Mouse (Mus musculus) stomach, postnatal 0 days (tissue): ENCODE data around the gene Olfr171. TPM values are rescaled to one million over a fixed set of nuclear protein-coding genes. Genes with fewer than 3 reads are reported as not detected.
"Not testable (repeated sequence)": the region's sequence is repeated elsewhere in the genome, so short reads cannot be mapped to it uniquely, and the experiment has no call there.

Source experiments
- ATAC-seq: fragments of 200-750 bp; cut with Nextera tagmentation; 2 replicates; pipeline ENCODE4 v1.8.0; 2017; ENCODE audit not compliant: low FRiP score, low TSS enrichment
- DNase-seq: peaks from one replicate; pipeline ENCODE4 v3.0.0-alpha.2; 2016; ENCODE audit warnings: low spot score
- H3K27ac ChIP-seq: fragments of 300-500 bp; sonication (generic); replicated peaks from 2 replicates; pipeline ENCODE4 v1.5.1; 2014; ENCODE audit warnings: mild to moderate bottlenecking, control low read depth
- H3K27me3 ChIP-seq: fragments of 300-500 bp; sonication (generic); 2 replicates; pipeline ENCODE4 v1.6.1; 2014; ENCODE audit warnings: low read length; ENCODE audit not compliant: control insufficient read depth, insufficient read depth
- H3K36me3 ChIP-seq: fragments of 300-500 bp; sonication (generic); 2 replicates; pipeline ENCODE4 v1.6.1; 2014; ENCODE audit warnings: low read length, mixed read lengths; ENCODE audit not compliant: control insufficient read depth, insufficient read depth
- H3K4me1 ChIP-seq: fragments of 300-500 bp; sonication (generic); replicated peaks from 2 replicates; pipeline ENCODE4 v1.6.1; 2014; ENCODE audit warnings: antibody characterized with exemption; ENCODE audit not compliant: control insufficient read depth, insufficient read depth
- H3K4me2 ChIP-seq: fragments of 300-500 bp; sonication (generic); replicated peaks from 2 replicates; pipeline ENCODE4 v1.6.1; 2014; ENCODE audit warnings: low read depth, mild to moderate bottlenecking, control low read depth, moderate library complexity
- H3K4me3 ChIP-seq: fragments of 300-500 bp; sonication (generic); 2 replicates; pipeline ENCODE4 v1.5.1; 2014; ENCODE audit warnings: low read depth, low read length, control low read depth
- H3K9ac ChIP-seq: fragments of 300-500 bp; sonication (generic); 2 replicates; pipeline ENCODE4 v1.6.1; 2014; ENCODE audit warnings: mild to moderate bottlenecking, low read length, control low read depth, mixed read lengths
- H3K9me3 ChIP-seq: fragments of 300-500 bp; sonication (generic); 2 replicates; pipeline ENCODE4 v1.6.1; 2016; ENCODE audit warnings: low read length; ENCODE audit not compliant: control insufficient read depth
- CTCF ChIP-seq: IDR thresholded peaks from 2 replicates; pipeline ENCODE4 v1.5.1; 2016; ENCODE audit warnings: antibody characterized with exemption, low read depth, mild to moderate bottlenecking, moderate library complexity
- EP300 ChIP-seq: optimal IDR thresholded peaks from 2 replicates; pipeline ENCODE3; 2016; ENCODE audit warnings: antibody characterized with exemption
- WGBS: fragments of 180-500 bp; shearing (Covaris S2); extraction: QIAGEN DNeasy Blood & Tissue Kit; methylation state at CpG from one replicate; pipeline ENCODE4 v1.1.7; 2014; 5-methylcytosine and 5-hydroxymethylcytosine counted together
- polyA plus RNA-seq: library from polyadenylated mRNA; unstranded; fragments of >200 nt; fragmentation: Nextera tagmentation; extraction: Ambion mirVana; gene quantifications from 2 replicates; pipeline ENCODE4 v1.2.1, GENCODE M21; 2015

Gene Olfr171
- not detected in 2 replicates for polyA plus RNA-seq

- Histone ChIP-seq H3K4me1 (no peaks in the 10 kb centered on the region), H3K9me3 (no peaks in the 10 kb centered on the region), H3K36me3 (no peaks in the 10 kb centered on the region), H3K4me3 (no peak within 1 kb of the TSS), H3K4me2 (no peak within 1 kb of the TSS), H3K27me3 (no peaks in the 10 kb centered on the region), H3K9ac (no peak within 1 kb of the TSS), H3K27ac (no peak within 1 kb of the TSS)
- no peak for ATAC-seq
- WGBS, result 71% methylated on average over 1 of the region's 1 CpGs
- no peak for DNase-seq
- no peak for TF ChIP-seq EP300
- TF ChIP-seq CTCF, result no peak
These were observed at the start of gene Olfr171 for GRCm38 (mm10) chr16:19629816-19630215. Olfr171 (minus strand) TSS chr16:19629916.

- H3K4me2 ChIP-seq, result no peak overlapping the region
- TF ChIP-seq CTCF (no peak), EP300 (no peak)
- DNase-seq (no peak), ATAC-seq (no peak)
- H3K4me1 ChIP-seq, result no peaks in the 10 kb centered on the region
- H3K9ac ChIP-seq, result no peak overlapping the region
- H3K27ac ChIP-seq, result no peak overlapping the region
- H3K27me3 ChIP-seq, result no peaks in the 10 kb centered on the region
- H3K36me3 ChIP-seq, result no peaks in the 10 kb centered on the region
- 72% methylated on average over 2 of the region's 2 CpGs for WGBS
- no peak overlapping the region for H3K4me3 ChIP-seq
- H3K9me3 ChIP-seq, result no peaks in the 10 kb centered on the region
These were observed 41.1 kb upstream of the Olfr171 start for GRCm38 (mm10) chr16:19670768-19671357.

DNA sequence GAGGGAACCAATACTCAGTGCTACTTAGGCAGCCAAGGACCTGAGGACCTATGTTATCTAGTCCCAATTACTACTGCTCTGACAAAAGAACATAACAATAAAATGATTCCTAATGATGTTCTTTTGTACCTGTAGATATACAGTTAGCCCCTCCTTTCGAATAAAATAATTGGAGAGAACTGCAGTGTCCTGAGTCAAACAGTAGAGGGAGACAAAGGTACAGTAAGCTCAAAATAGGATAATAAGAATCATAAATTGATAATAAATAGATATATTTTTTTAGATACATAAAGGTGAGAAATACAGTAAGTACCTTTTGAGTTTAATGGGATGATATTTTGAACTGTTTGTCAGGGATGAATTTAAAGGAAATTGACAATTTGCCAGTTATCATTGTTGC lies 36.6 kb upstream of the Olfr171 start:
- ATAC-seq, result no peak
- no peak overlapping the region for H3K4me2 ChIP-seq
- WGBS, result 38% methylated on average over 1 of the region's 1 CpGs
- H3K9ac ChIP-seq, result no peak overlapping the region
- no peaks in the 10 kb centered on the region for H3K4me1 ChIP-seq
- H3K4me3 ChIP-seq, result no peak overlapping the region
- no peak overlapping the region for H3K27ac ChIP-seq
- H3K36me3 ChIP-seq, result no peaks in the 10 kb centered on the region
- H3K27me3 ChIP-seq, result no peaks in the 10 kb centered on the region
- no peak for TF ChIP-seq EP300
- TF ChIP-seq CTCF, result peak; percentile 69
- H3K9me3 ChIP-seq, result no peaks in the 10 kb centered on the region
- DNase-seq, result no peak

DNA sequence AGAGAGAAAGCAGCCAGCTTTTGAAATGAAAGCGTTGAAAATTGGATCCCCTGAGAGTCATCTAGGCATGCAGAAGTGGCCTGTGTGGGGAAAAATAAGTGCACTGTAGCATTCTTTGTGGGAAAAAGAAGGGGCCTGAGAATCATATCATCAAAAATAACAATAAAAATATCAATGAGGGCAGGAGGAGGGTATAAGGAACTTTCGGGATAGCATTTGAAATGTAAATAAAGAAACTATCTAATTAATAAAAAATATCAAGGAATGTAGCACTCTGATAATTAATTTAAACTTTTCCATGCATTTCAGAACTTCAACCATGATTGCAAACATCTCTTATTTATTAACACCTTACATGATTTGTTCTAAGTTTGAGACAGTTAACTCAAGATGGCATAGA lies 17.9 kb downstream of the Olfr171 start, which contains the start of gene Olfr170:
TSS of gene Olfr170 (minus strand) at position 101 of the 400 bp plus-strand sequence.
- H3K27ac ChIP-seq, H3K4me3 ChIP-seq, H3K27me3 ChIP-seq, H3K36me3 ChIP-seq, H3K4me1 ChIP-seq, ATAC-seq, H3K4me2 ChIP-seq, H3K9me3 ChIP-seq, DNase-seq, H3K9ac ChIP-seq: not testable (repeated sequence)
- WGBS, result 83% methylated on average over 2 of the region's 2 CpGs

GRCm38 (mm10) chr16:19603166-19603565 lies 26.6 kb downstream of the Olfr171 start:
- WGBS, result 48% methylated on average over 2 of the region's 2 CpGs
- Histone ChIP-seq H3K4me1 (no peaks in the 10 kb centered on the region), H3K27me3 (no peaks in the 10 kb centered on the region), H3K36me3 (no peaks in the 10 kb centered on the region), H3K9ac (no peak overlapping the region), H3K4me3 (no peak overlapping the region), H3K9me3 (no peaks in the 10 kb centered on the region), H3K27ac (no peak overlapping the region), H3K4me2 (no peak overlapping the region)
- no peak for TF ChIP-seq CTCF
- TF ChIP-seq EP300, result no peak
- ATAC-seq, result no peak
- DNase-seq, result no peak

Other genes starting within 250 kb of the Olfr171 start
- gene Olfr165, start 206.8 kb downstream of the Olfr171 start, polyA plus RNA-seq, result not detected in 2 replicates
- gene Olfr166, start 146.2 kb downstream of the Olfr171 start, polyA plus RNA-seq, result not detected in 2 replicates
- not detected in 2 replicates for gene Olfr167, start 107.7 kb downstream of the Olfr171 start, polyA plus RNA-seq
- gene Olfr168, start 94.4 kb downstream of the Olfr171 start, polyA plus RNA-seq, result not detected in 2 replicates
- gene Olfr169, start 58.1 kb downstream of the Olfr171 start, polyA plus RNA-seq, result not detected in 2 replicates
- not detected in 2 replicates for gene Olfr170, start 18.0 kb downstream of the Olfr171 start, polyA plus RNA-seq
- not detected in 2 replicates for gene Lamp3, start 76.5 kb upstream of the Olfr171 start, polyA plus RNA-seq
- 5.8 and 6.6 TPM in 2 replicates for gene B3gnt5, start 130.3 kb upstream of the Olfr171 start, polyA plus RNA-seq